Mouse (Mus musculus) limb, embryonic 12.5 days (tissue): ENCODE results near the gene Mtnr1a. TPM values are rescaled to one million over a fixed set of nuclear protein-coding genes. Genes with fewer than 3 reads are reported as not detected.
A peak's percentile ranks its signal among the peaks of the same experiment; 100 is the strongest.
"Not testable (repeated sequence)": the region's sequence is repeated elsewhere in the genome, so short reads cannot be mapped to it uniquely, and the experiment has no call there.

ENCODE experiments used
- ATAC-seq: fragments of 200-750 bp; cut with Nextera tagmentation; 2 replicates; pipeline ENCODE4 v1.8.0; 2017; ENCODE audit warnings: low read depth, moderate TSS enrichment; ENCODE audit not compliant: insufficient number of reproducible peaks, insufficient read depth, low FRiP score, low TSS enrichment
- H3K27ac ChIP-seq: fragments of 300-500 bp; sonication (generic); 2 replicates; pipeline ENCODE4 v1.5.1; 2016; ENCODE audit warnings: mild to moderate bottlenecking, moderate library complexity
- H3K27me3 ChIP-seq: fragments of 300-500 bp; sonication (generic); 2 replicates; pipeline ENCODE4 v1.6.1; 2016; ENCODE audit warnings: mild to moderate bottlenecking, moderate library complexity
- H3K36me3 ChIP-seq: fragments of 300-500 bp; sonication (generic); 2 replicates; pipeline ENCODE4 v1.6.1; 2016; ENCODE audit warnings: mild to moderate bottlenecking, moderate library complexity
- H3K4me1 ChIP-seq: fragments of 300-500 bp; sonication (generic); replicated peaks from 2 replicates; pipeline ENCODE4 v1.6.1; 2016
- H3K4me2 ChIP-seq: fragments of 300-500 bp; sonication (generic); 2 replicates; pipeline ENCODE4 v1.6.1; 2016; ENCODE audit warnings: mild to moderate bottlenecking, moderate library complexity
- H3K4me3 ChIP-seq: fragments of 300-500 bp; sonication (generic); replicated peaks from 2 replicates; pipeline ENCODE4 v1.5.1; 2016; ENCODE audit warnings: mild to moderate bottlenecking
- H3K9ac ChIP-seq: fragments of 300-500 bp; sonication (generic); replicated peaks from 2 replicates; pipeline ENCODE4 v1.6.1; 2016; ENCODE audit warnings: mild to moderate bottlenecking, moderate library complexity
- H3K9me3 ChIP-seq: fragments of 300-500 bp; sonication (generic); 2 replicates; pipeline ENCODE4 v1.6.1; 2016; ENCODE audit warnings: mild to moderate bottlenecking, moderate library complexity
- WGBS: fragments of 180-500 bp; shearing (Covaris S2); methylation state at CpG from one replicate; pipeline ENCODE4 v1.1.7; 2016; 5-methylcytosine and 5-hydroxymethylcytosine counted together
- polyA plus RNA-seq: library from polyadenylated mRNA; unstranded; fragments of >200 nt; fragmentation: Nextera tagmentation; extraction: Ambion mirVana; gene quantifications from 2 replicates; pipeline ENCODE4 v1.2.1, GENCODE M21; 2016

The Mtnr1a gene
- polyA plus RNA-seq, 1 experiment from 2014 or later: not detected

DNA sequence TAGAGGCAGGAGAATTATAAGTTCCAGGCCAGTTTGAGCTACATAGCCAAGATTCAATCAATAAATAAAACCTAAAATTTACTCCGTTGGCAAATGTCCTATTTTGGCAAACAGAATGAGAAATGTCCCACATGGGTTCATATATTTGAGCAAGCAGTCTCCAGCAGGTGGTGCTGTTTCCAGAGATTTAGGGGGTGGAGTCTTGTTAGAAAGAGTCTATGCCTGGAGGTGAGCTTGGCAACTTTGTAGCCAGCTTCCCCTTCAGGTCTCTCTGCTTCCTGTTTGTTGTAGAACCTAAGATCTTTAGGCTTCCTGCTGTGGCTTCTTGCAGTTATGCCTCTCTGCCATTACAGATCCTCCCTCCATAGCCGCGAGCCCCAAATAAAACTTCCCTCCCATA lies 13.4 kb upstream of the Mtnr1a start:
- H3K4me3 ChIP-seq: no peak overlapping the region
- no peak overlapping the region for H3K4me2 ChIP-seq
- no peaks in the 10 kb centered on the region; the same call in 1 of the 2 replicates for H3K9me3 ChIP-seq
- no peaks in the 10 kb centered on the region for H3K27me3 ChIP-seq
- peaks cover 53% of the 10 kb centered on the region for H3K36me3 ChIP-seq
- no peak for ATAC-seq
- H3K27ac ChIP-seq: no peak overlapping the region
- H3K9ac ChIP-seq: no peak overlapping the region
- H3K4me1 ChIP-seq: no peaks in the 10 kb centered on the region
- 93% methylated on average over 3 of the region's 3 CpGs for whole genome bisulfite sequencing

DNA sequence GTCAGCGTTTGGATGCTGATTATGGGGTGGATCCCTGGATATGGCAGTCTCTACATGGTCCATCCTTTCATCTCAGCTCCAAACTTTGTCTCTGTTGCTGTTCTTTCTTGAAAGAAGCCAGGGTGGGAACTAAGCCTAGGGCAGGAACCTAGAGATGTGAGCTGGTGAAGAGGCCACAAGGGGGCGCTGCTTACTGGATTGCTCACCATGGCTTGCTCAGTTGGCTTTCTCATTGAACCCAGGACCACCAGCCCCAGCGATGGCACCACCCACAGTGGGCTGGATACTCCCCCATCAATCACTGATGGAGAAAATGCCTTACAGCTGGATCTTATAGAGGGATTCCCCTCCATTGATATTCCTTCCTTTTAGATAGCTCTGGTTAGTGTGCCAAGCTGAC lies 12.1 kb upstream of the Mtnr1a start:
- H3K4me3 ChIP-seq: no peak overlapping the region
- WGBS: 26% methylated on average over 3 of the region's 3 CpGs
- ATAC-seq: no peak
- H3K9ac ChIP-seq: no peak overlapping the region
- H3K9me3 ChIP-seq: no peaks in the 10 kb centered on the region; the same call in 1 of the 2 replicates
- H3K4me1 ChIP-seq: no peaks in the 10 kb centered on the region
- no peaks in the 10 kb centered on the region for H3K27me3 ChIP-seq
- no peak overlapping the region for H3K4me2 ChIP-seq
- H3K36me3 ChIP-seq: peaks cover 40% of the 10 kb centered on the region
- no peak overlapping the region for H3K27ac ChIP-seq

DNA sequence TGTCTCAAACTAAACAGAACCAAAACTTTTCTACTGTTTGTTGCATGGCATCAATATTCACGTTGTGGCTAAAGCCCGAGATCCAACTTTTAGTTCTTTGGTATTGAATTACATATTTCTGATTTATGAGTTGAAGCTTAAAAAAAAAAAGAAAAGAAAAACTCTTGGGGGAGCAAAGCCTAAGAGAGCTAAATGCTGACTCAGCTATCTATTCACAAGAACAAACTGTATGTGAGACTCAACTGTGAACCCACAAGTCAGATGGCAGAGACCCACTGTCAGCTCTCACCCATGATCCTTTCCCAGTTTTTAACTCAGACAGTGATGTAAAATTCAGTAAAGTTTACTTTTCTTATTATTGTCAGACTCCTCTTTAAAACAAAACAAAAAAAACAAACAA lies 8.9 kb upstream of the Mtnr1a start:
- WGBS: 76% methylated on average over 2 of the region's 2 CpGs
- Histone ChIP-seq H3K36me3 (peaks cover 8% of the 10 kb centered on the region; the same call in 1 of the 2 replicates), H3K4me1 (no peaks in the 10 kb centered on the region), H3K9ac (no peak overlapping the region), H3K27ac (no peak overlapping the region), H3K9me3 (no peaks in the 10 kb centered on the region; the same call in 1 of the 2 replicates), H3K4me2 (no peak overlapping the region), H3K4me3 (no peak overlapping the region), H3K27me3 (no peaks in the 10 kb centered on the region)
- ATAC-seq: no peak

GRCm38 (mm10) chr8:45062311-45062710 lies 6.6 kb upstream of the Mtnr1a start:
- 92% methylated on average over 11 of the region's 11 CpGs for WGBS

DNA sequence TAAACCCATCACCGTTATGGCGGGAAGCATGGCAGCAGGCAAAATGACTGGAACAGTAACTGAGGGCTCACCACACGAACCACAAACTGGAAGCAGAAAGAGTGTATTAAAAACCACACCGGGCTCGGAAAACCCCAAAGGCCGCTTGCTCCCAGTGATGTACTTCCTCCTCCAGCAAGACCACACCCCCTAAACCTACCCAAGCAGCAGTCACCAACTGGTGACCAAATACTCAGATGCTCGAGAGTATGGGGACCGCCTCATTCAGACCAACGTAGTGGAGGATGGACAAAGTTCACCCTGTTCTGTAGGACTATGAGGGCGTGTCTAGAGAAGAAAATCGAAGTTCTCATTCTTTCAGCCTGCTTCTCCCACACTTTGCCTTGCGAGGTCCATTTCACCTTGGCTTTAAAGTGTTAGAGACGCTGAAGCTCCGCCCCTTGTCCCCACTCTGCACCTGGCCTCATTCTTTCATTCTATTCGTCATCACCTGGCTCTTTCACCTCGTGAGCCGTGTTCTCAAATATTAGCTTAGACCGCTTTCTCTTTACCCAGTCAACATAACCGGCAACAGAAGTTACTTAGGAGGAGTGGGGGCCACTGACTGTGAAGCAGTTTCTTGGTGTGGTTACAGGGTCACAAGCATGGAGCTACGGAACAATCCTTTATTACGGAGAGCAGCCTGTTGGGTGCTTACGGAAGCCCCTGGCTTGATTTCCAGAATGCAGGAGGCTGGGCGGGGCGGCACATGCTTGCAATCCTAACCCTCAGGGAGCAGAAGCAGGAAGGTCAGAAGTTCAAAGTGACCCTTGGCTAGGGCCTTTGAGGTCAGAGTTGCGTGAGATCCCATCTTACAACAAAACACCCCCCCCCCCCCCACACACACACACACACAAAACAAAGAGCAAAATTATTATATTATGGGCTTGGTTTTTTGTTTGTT lies 5.7 kb upstream of the Mtnr1a start:
- no peak overlapping the region for H3K27ac ChIP-seq
- ATAC-seq: no peak
- no peak overlapping the region for H3K9ac ChIP-seq
- no peak overlapping the region for H3K4me2 ChIP-seq
- H3K9me3 ChIP-seq: no peaks in the 10 kb centered on the region
- WGBS: 76% methylated on average over 25 of the region's 25 CpGs
- no peaks in the 10 kb centered on the region for H3K4me1 ChIP-seq
- H3K27me3 ChIP-seq: no peaks in the 10 kb centered on the region
- H3K36me3 ChIP-seq: no peaks in the 10 kb centered on the region
- no peak overlapping the region for H3K4me3 ChIP-seq

More at GRCm38 (mm10) chr8:45062311-45062710, 6.6 kb upstream of the Mtnr1a start:
- Histone ChIP-seq H3K4me2 (no peak overlapping the region), H3K27me3 (no peaks in the 10 kb centered on the region), H3K4me1 (no peaks in the 10 kb centered on the region), H3K9me3 (no peaks in the 10 kb centered on the region), H3K36me3 (no peaks in the 10 kb centered on the region), H3K4me3 (no peak overlapping the region), H3K27ac (no peak overlapping the region), H3K9ac (no peak overlapping the region)
- ATAC-seq: no peak

GRCm38 (mm10) chr8:45064197-45064869 lies 4.6 kb upstream of the Mtnr1a start:
- H3K36me3 ChIP-seq: no peaks in the 10 kb centered on the region
- H3K9me3 ChIP-seq: no peaks in the 10 kb centered on the region
- WGBS: 61% methylated on average over 8 of the region's 8 CpGs
- 0 out of 2 replicates have a peak, but pooled peaks have one; percentile 29 for ATAC-seq
- H3K4me3 ChIP-seq: no peak overlapping the region
- H3K27me3 ChIP-seq: peaks cover 5% of the 10 kb centered on the region
- no peak overlapping the region for H3K9ac ChIP-seq
- no peak overlapping the region for H3K27ac ChIP-seq
- peaks cover 3% of the 10 kb centered on the region; the same call in 1 of the 2 replicates for H3K4me1 ChIP-seq
- no peak overlapping the region for H3K4me2 ChIP-seq

- H3K9ac ChIP-seq, H3K4me3 ChIP-seq, H3K4me2 ChIP-seq, ATAC-seq, H3K36me3 ChIP-seq, H3K9me3 ChIP-seq, H3K4me1 ChIP-seq, H3K27ac ChIP-seq: not testable (repeated sequence)
- peaks cover 16% of the 10 kb centered on the region for H3K27me3 ChIP-seq
- 90% methylated on average over 1 of the region's 1 CpGs for WGBS
These were observed 3.5 kb upstream of the Mtnr1a start for GRCm38 (mm10) chr8:45065391-45065790.

DNA sequence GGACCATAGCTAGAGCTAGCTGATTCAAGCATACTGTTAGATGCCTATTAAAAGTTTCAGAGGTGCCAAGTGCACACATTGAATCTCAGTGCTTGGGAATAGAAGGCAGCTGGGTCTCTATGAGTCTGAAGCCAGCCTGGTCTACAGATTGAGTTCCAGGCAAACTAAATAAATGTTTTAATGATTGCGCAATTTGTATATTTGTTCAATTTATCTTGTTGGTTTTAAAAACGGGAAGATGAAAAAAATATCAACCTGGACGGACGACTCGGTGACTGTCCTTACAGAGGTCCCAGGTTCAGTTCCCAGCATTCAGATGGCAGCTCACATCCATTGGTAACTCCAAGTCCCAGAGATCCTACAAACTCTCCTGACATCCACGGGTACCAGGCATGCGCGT lies 2.0 kb downstream of the Mtnr1a start:
- WGBS: 90% methylated on average over 8 of the region's 8 CpGs
- ATAC-seq: no peak
- Histone ChIP-seq H3K4me1 (peaks cover 3% of the 10 kb centered on the region; the same call in 1 of the 2 replicates), H3K9ac (no peak overlapping the region), H3K36me3 (no peaks in the 10 kb centered on the region), H3K27me3 (peaks cover 22% of the 10 kb centered on the region), H3K9me3 (no peaks in the 10 kb centered on the region), H3K4me3 (no peak overlapping the region), H3K4me2 (no peak overlapping the region), H3K27ac (no peak overlapping the region)

DNA sequence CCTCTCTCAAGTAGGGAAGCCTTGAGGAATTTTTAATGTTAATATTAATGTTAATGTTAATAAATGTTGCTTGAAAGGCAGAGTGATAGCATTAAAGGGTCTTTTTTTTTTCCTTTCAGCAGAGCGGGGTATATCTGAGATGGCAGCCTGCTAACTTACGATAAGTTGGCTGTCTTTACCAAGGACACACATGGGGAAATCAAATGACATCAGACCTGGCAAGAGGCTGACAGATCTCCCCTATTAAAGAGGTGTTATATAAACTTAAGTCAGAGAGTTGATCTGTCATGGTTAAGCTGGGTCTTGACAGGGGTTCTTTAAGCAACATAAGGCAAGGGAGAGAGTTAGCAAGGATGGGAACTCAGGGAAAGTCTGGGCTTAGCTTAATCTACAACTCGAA lies 11.9 kb downstream of the Mtnr1a start:
- no peaks in the 10 kb centered on the region for H3K4me1 ChIP-seq
- H3K27me3 ChIP-seq: no peaks in the 10 kb centered on the region
- no peak overlapping the region for H3K4me3 ChIP-seq
- ATAC-seq: no peak
- H3K9ac ChIP-seq: no peak overlapping the region
- WGBS: 82% methylated on average over 3 of the region's 3 CpGs
- H3K36me3 ChIP-seq: no peaks in the 10 kb centered on the region
- no peak overlapping the region for H3K27ac ChIP-seq
- H3K9me3 ChIP-seq: no peaks in the 10 kb centered on the region
- no peak overlapping the region for H3K4me2 ChIP-seq

GRCm38 (mm10) chr8:45093599-45093998 lies 24.7 kb downstream of the Mtnr1a start:
- Histone ChIP-seq H3K27ac (no peak overlapping the region), H3K9ac (no peak overlapping the region), H3K4me2 (no peak overlapping the region), H3K4me3 (no peak overlapping the region), H3K27me3 (no peaks in the 10 kb centered on the region), H3K4me1 (no peaks in the 10 kb centered on the region), H3K9me3 (no peaks in the 10 kb centered on the region), H3K36me3 (no peaks in the 10 kb centered on the region)
- no peak for ATAC-seq
- 69% methylated on average over 3 of the region's 3 CpGs for WGBS

- H3K9ac ChIP-seq: no peak overlapping the region
- H3K36me3 ChIP-seq: no peaks in the 10 kb centered on the region
- no peaks in the 10 kb centered on the region for H3K9me3 ChIP-seq
- H3K4me2 ChIP-seq: peak overlapping the region; percentile 63
- peaks cover 5% of the 10 kb centered on the region for H3K4me1 ChIP-seq
- WGBS: 30% methylated on average over 13 of the region's 13 CpGs
- no peak overlapping the region for H3K27ac ChIP-seq
- peak; percentile 56; the same call in 1 of the 2 replicates for ATAC-seq
- H3K4me3 ChIP-seq: peak overlapping the region; percentile 38
- H3K27me3 ChIP-seq: peaks cover 35% of the 10 kb centered on the region
These were observed 40.6 kb downstream of the Mtnr1a start for GRCm38 (mm10) chr8:45109371-45110063.
